Mouse (Mus musculus) urinary bladder, postnatal 36 days (tissue): Measurements from ENCODE around the gene Tcf7l2.

Source experiments
- DNase-seq, 2 experiments: peaks; one replicate each; pipeline ENCODE4 v3.0.0; 2022; ENCODE audit warnings: low spot score in 2 of 2, mixed read lengths in 1 of 2

The Tcf7l2 gene

GRCm38 (mm10) chr19:55827613-55828259 is 86.1 kb downstream of the Tcf7l2 start:
- DNase-seq, result peak in 1 of 2 experiments; percentile 47

GRCm38 (mm10) chr19:55830976-55831559 is 89.4 kb downstream of the Tcf7l2 start:
- DNase-seq, result no peak

GRCm38 (mm10) chr19:55832122-55832521 is 90.5 kb downstream of the Tcf7l2 start:
- no peak for DNase-seq

GRCm38 (mm10) chr19:55833807-55834385 is 92.3 kb downstream of the Tcf7l2 start:
- DNase-seq, result no peak

GRCm38 (mm10) chr19:55836930-55837687 is 95.5 kb downstream of the Tcf7l2 start:
- DNase-seq, result no peak

GRCm38 (mm10) chr19:55837924-55838323 is 96.3 kb downstream of the Tcf7l2 start:
- peak in 1 of 2 experiments; percentile 62 for DNase-seq

- no peak for DNase-seq
Observed at GRCm38 (mm10) chr19:55838389-55839035, 96.9 kb downstream of the Tcf7l2 start.

GRCm38 (mm10) chr19:55839036-55839555 is 97.5 kb downstream of the Tcf7l2 start:
- no peak for DNase-seq

- DNase-seq, result no peak
Observed at GRCm38 (mm10) chr19:55840499-55841121, 99.0 kb downstream of the Tcf7l2 start.

GRCm38 (mm10) chr19:55842046-55842445 is 100.4 kb downstream of the Tcf7l2 start:
- DNase-seq, result no peak

- DNase-seq, result no peak
Observed at GRCm38 (mm10) chr19:55843111-55843887, 101.7 kb downstream of the Tcf7l2 start.

- no peak for DNase-seq
Observed at GRCm38 (mm10) chr19:55845702-55846101, 104.1 kb downstream of the Tcf7l2 start.

GRCm38 (mm10) chr19:55846256-55846655 is 104.6 kb downstream of the Tcf7l2 start:
- no peak for DNase-seq

GRCm38 (mm10) chr19:55847043-55847442 is 105.4 kb downstream of the Tcf7l2 start:
- no peak for DNase-seq

GRCm38 (mm10) chr19:55850402-55851078 is 108.9 kb downstream of the Tcf7l2 start:
- DNase-seq, result no peak

- peak in 1 of 2 experiments; percentile 54 for DNase-seq
Observed at GRCm38 (mm10) chr19:55851498-55852324, 110.1 kb downstream of the Tcf7l2 start.

GRCm38 (mm10) chr19:55854389-55854788 is 112.8 kb downstream of the Tcf7l2 start:
- no peak for DNase-seq

GRCm38 (mm10) chr19:55855571-55855970 is 114.0 kb downstream of the Tcf7l2 start:
- no peak for DNase-seq

GRCm38 (mm10) chr19:55857328-55857727 is 115.7 kb downstream of the Tcf7l2 start:
- DNase-seq, result no peak
